Mouse (Mus musculus): ENCODE data around the gene Rbpms2. TPM values are rescaled to one million over a fixed set of nuclear protein-coding genes. Genes with fewer than 3 reads are reported as not detected.

Gene Rbpms2
- total RNA-seq (2021): 10 to 100 TPM; 51.1 to 67.3 TPM
- long read RNA-seq, experiment 1, transcript Rbpms2-201 (8 exons, 1,987 nt): major isoform, 23 of 48 reads
- long read RNA-seq, experiment 1, partial matches to known transcripts: 20 of 48 reads
- long read RNA-seq, experiment 1, other reads (novel, unspliced or antisense): 5 of 48 reads
- long read RNA-seq, experiment 2, transcript Rbpms2-201 (8 exons, 1,987 nt): major isoform, 23 of 45 reads
- long read RNA-seq, experiment 2, partial matches to known transcripts: 8 of 45 reads
- long read RNA-seq, experiment 2, other reads (novel, unspliced or antisense): 13 of 45 reads

- peak; percentile 53 to 74 for DNase-seq
Observed at GRCm38 (mm10) chr9:65629025-65629766, at the start of gene Rbpms2. Gene Rbpms2, plus strand, starts transcription at chr9:65629648.

GRCm38 (mm10) chr9:65579781-65580371, 49.6 kb upstream of the Rbpms2 start, which contains the start of gene Plekho2:
Gene Plekho2, minus strand, starts transcription at chr9:65580040.
- DNase-seq: peak; percentile 93 to 97

- DNase-seq: peak; percentile 88 to 90
Observed at GRCm38 (mm10) chr9:65580401-65581256, 48.8 kb upstream of the Rbpms2 start.

- DNase-seq: peak in 1 of 2 experiments; percentile 49
Observed at GRCm38 (mm10) chr9:65583045-65583444, 46.4 kb upstream of the Rbpms2 start.

GRCm38 (mm10) chr9:65586406-65587269, 42.8 kb upstream of the Rbpms2 start, which contains the start of gene Pif1:
Gene Pif1, plus strand, starts transcription at chr9:65587160.
- DNase-seq: peak; percentile 89 to 92

- DNase-seq: no peak
Observed at GRCm38 (mm10) chr9:65587270-65587572, 42.2 kb upstream of the Rbpms2 start.

GRCm38 (mm10) chr9:65587573-65588358, 41.7 kb upstream of the Rbpms2 start:
- DNase-seq: peak in 1 of 2 experiments; percentile 52

- no peak for DNase-seq
Observed at GRCm38 (mm10) chr9:65589091-65589490, 40.4 kb upstream of the Rbpms2 start.

- no peak for DNase-seq
Observed at GRCm38 (mm10) chr9:65592721-65593120, 36.7 kb upstream of the Rbpms2 start.

- DNase-seq: no peak
Observed at GRCm38 (mm10) chr9:65593596-65593995, 35.9 kb upstream of the Rbpms2 start.

- peak in 1 of 2 experiments; percentile 72 for DNase-seq
Observed at GRCm38 (mm10) chr9:65598765-65599249, 30.6 kb upstream of the Rbpms2 start.

- no peak for DNase-seq
Observed at GRCm38 (mm10) chr9:65600951-65601350, 28.5 kb upstream of the Rbpms2 start.

- peak in 1 of 2 experiments; percentile 48 for DNase-seq
Observed at GRCm38 (mm10) chr9:65603401-65604102, 25.9 kb upstream of the Rbpms2 start.

- peak; percentile 62 to 76 for DNase-seq
Observed at GRCm38 (mm10) chr9:65605471-65606136, 23.8 kb upstream of the Rbpms2 start.

GRCm38 (mm10) chr9:65606321-65607109, 22.9 kb upstream of the Rbpms2 start:
- DNase-seq: peak; percentile 30 to 36

- no peak for DNase-seq
Observed at GRCm38 (mm10) chr9:65607120-65607519, 22.3 kb upstream of the Rbpms2 start.

- no peak for DNase-seq
Observed at GRCm38 (mm10) chr9:65611969-65612486, 17.4 kb upstream of the Rbpms2 start.

GRCm38 (mm10) chr9:65613098-65613497, 16.4 kb upstream of the Rbpms2 start:
- DNase-seq: no peak

Measured in adrenal gland, postnatal 36 days (tissue).